Mouse (Mus musculus): ENCODE data around the gene Zc3h12c.

DNA sequence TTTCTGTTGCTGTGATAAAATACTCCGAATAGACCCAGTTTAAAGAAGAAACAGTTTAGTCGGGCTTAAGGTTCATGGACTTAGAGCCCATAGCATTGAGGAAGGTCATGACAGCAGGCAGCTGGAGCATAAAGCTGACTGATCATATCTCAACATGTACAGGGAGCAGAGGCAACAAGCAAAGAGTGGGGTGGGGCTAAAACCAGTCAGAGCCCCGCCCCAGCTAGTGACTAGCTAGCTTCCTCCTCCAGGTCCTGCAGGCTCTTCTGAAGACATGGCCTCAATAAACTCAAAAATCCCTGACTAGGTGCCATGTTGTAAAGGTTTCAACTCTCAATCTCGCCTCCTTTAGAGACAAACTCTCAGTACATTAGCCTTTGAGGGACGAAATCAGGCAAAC lies 25.5 kb upstream of the Zc3h12c start:
- no peak for TF ChIP-seq POLR2A (IDR thresholded peaks at IDR 0.05; ENCODE audit: insufficient read depth, low read depth, low read length)
- TF ChIP-seq CTCF (IDR thresholded peaks at IDR 0.05; ENCODE audit: insufficient read depth, low read depth, low read length) = no peak

All from olfactory bulb, adult 2 months (tissue).